Mouse (Mus musculus) CD4-positive, CD25-positive, alpha-beta regulatory T cell, adult 2 months (primary cell): Measurements from ENCODE around the gene Mysm1.

ENCODE experiments used
- DNase-seq: peaks from one replicate; pipeline ENCODE4 v3.0.0-alpha.2; 2012; ENCODE audit warnings: low read depth, low spot score

The Mysm1 gene

GRCm38 (mm10) chr4:94952773-94953172, 26.1 kb downstream of the Mysm1 start:
- no peak for DNase-seq

- no peak for DNase-seq
Observed at GRCm38 (mm10) chr4:94941221-94941855, 37.6 kb downstream of the Mysm1 start.

GRCm38 (mm10) chr4:94928743-94929142, 50.2 kb downstream of the Mysm1 start, which contains the start of gene Eqtn:
Gene Eqtn (minus strand): TSS chr4:94928843.
- no peak for DNase-seq

GRCm38 (mm10) chr4:94901780-94902179, 77.1 kb downstream of the Mysm1 start:
- DNase-seq: no peak

GRCm38 (mm10) chr4:94900744-94901143, 78.2 kb downstream of the Mysm1 start:
- DNase-seq: peak; percentile 10
